ENCODE assay signal across 17 mouse cellular contexts in genomic region chr16:96149311-96149710, GRCm38 (mm10). TPM values are rescaled to one million over a fixed set of nuclear protein-coding genes. Genes with fewer than 3 reads are reported as not detected.
A peak's percentile ranks its signal among the peaks of the same experiment; 100 is the strongest.
DNase-seq lines count a peak whose midpoint lies in the region; ATAC-seq lines count a peak whose summit lies in the region.
"Had no signal": no experiment of that assay in that cellular context is flagged by ENCODE, and none has a peak within 500 bp of the region (broad histone marks: within the 10 kb centered on the region; RNA-seq: fewer than 3 reads in every experiment).

No protein-coding gene starts in this region.

- no peaks in the 10 kb centered on the region for H3K9me3 ChIP-seq in heart, embryonic 11.5 days (replicated peaks; ENCODE audit: control insufficient read depth, low read length)
- no peaks in the 10 kb centered on the region for H3K9me3 ChIP-seq in kidney, embryonic 15.5 days (replicated peaks)
- no peaks in the 10 kb centered on the region for H3K9me3 ChIP-seq in embryonic facial prominence, embryonic 15.5 days (replicated peaks)
- no peaks in the 10 kb centered on the region for H3K9me3 ChIP-seq in stomach, embryonic 14.5 days (ENCODE audit: control insufficient read depth, low read depth, low read length)
- H3K9me3 ChIP-seq: limb, embryonic 12.5 days; liver, embryonic 15.5 days had no signal

- no peaks in the 10 kb centered on the region for H3K27me3 ChIP-seq in heart, embryonic 11.5 days (ENCODE audit: control insufficient read depth, insufficient read depth, low read length)
- no peaks in the 10 kb centered on the region for H3K27me3 ChIP-seq in kidney, embryonic 15.5 days
- H3K27me3 ChIP-seq in embryonic facial prominence, embryonic 15.5 days: no peaks in the 10 kb centered on the region
- no peaks in the 10 kb centered on the region for H3K27me3 ChIP-seq in stomach, embryonic 14.5 days (ENCODE audit: control insufficient read depth, insufficient read depth, low read length)
- H3K27me3 ChIP-seq: limb, embryonic 12.5 days; liver, embryonic 15.5 days had no signal

- no peak for DNase-seq in heart, adult 11 months
- no peak for DNase-seq in kidney, postnatal 14 days
- no peak for DNase-seq in testis, postnatal 10 days (ENCODE audit: low spot score)
- no peak for DNase-seq in testis, postnatal 14 days (ENCODE audit: low spot score)
- DNase-seq: adrenal gland, adult 8-10 months; cerebellum, adult 18-20 months; kidney, adult 18-20 months; lung, postnatal 14 days; thymus, adult 2 months had no signal

- ATAC-seq in heart, embryonic 11.5 days (replicated peaks; ENCODE audit: insufficient number of reproducible peaks, low FRiP score, low TSS enrichment): 0 out of 2 replicates have a peak, but pooled peaks have one; percentile 10
- ATAC-seq in kidney, embryonic 15.5 days (replicated peaks; ENCODE audit: low FRiP score): no peak
- no peak for ATAC-seq in embryonic facial prominence, embryonic 15.5 days (ENCODE audit: insufficient number of reproducible peaks, low FRiP score, low TSS enrichment, low read depth)
- no peak for ATAC-seq in stomach, embryonic 14.5 days (ENCODE audit: insufficient number of reproducible peaks, insufficient read depth, low FRiP score, low read depth)
- ATAC-seq: forebrain, embryonic 14.5 days had no signal

- H3K4me1 ChIP-seq in heart, embryonic 11.5 days (ENCODE audit: control insufficient read depth, insufficient read depth, low read length): peaks cover 33% of the 10 kb centered on the region
- peaks cover 27% of the 10 kb centered on the region for H3K4me1 ChIP-seq in kidney, embryonic 15.5 days
- H3K4me1 ChIP-seq in embryonic facial prominence, embryonic 15.5 days: peaks cover 28% of the 10 kb centered on the region
- peaks cover 14% of the 10 kb centered on the region; the same call in 1 of the 2 replicates for H3K4me1 ChIP-seq in stomach, embryonic 14.5 days (ENCODE audit: control insufficient read depth, insufficient read depth, low read length)

- WGBS in heart, embryonic 11.5 days (ENCODE audit: insufficient replicate concordance): 28% methylated on average over 9 of the region's 9 CpGs
- 55% methylated on average over 9 of the region's 9 CpGs for WGBS in kidney, embryonic 15.5 days
- WGBS in embryonic facial prominence, embryonic 15.5 days: 58% methylated on average over 9 of the region's 9 CpGs
- WGBS in stomach, embryonic 14.5 days: 51% methylated on average over 9 of the region's 9 CpGs

- H3K4me3 ChIP-seq in heart, embryonic 11.5 days (ENCODE audit: low read depth, low read length): no peak overlapping the region
- H3K4me3 ChIP-seq in kidney, embryonic 15.5 days (replicated peaks): no peak overlapping the region
- no peak overlapping the region for H3K4me3 ChIP-seq in embryonic facial prominence, embryonic 15.5 days (replicated peaks)
- H3K4me3 ChIP-seq in stomach, embryonic 14.5 days (ENCODE audit: low read depth, low read length): no peak overlapping the region
- H3K4me3 ChIP-seq: limb, embryonic 12.5 days; liver, embryonic 15.5 days had no signal

- peak overlapping the region; percentile 59; the same call in 1 of the 2 replicates for H3K9ac ChIP-seq in heart, embryonic 11.5 days (ENCODE audit: low read depth, low read length)
- H3K9ac ChIP-seq in kidney, embryonic 15.5 days: no peak overlapping the region
- no peak overlapping the region for H3K9ac ChIP-seq in embryonic facial prominence, embryonic 15.5 days
- H3K9ac ChIP-seq in stomach, embryonic 14.5 days (replicated peaks; ENCODE audit: low read depth, low read length): no peak overlapping the region
- H3K9ac ChIP-seq: limb, embryonic 12.5 days; liver, embryonic 15.5 days had no signal

- peaks cover 3% of the 10 kb centered on the region for H3K36me3 ChIP-seq in heart, embryonic 11.5 days (ENCODE audit: control insufficient read depth, insufficient read depth, low read length)
- peaks cover 22% of the 10 kb centered on the region for H3K36me3 ChIP-seq in kidney, embryonic 15.5 days
- peaks cover 7% of the 10 kb centered on the region; the same call in 1 of the 2 replicates for H3K36me3 ChIP-seq in embryonic facial prominence, embryonic 15.5 days
- peaks cover 3% of the 10 kb centered on the region; the same call in 1 of the 2 replicates for H3K36me3 ChIP-seq in stomach, embryonic 14.5 days (ENCODE audit: control insufficient read depth, insufficient read depth, low read length)
- H3K36me3 ChIP-seq: liver, embryonic 15.5 days had no signal

- H3K27ac ChIP-seq in heart, embryonic 11.5 days (ENCODE audit: low read depth, low read length): peak overlapping the region; percentile 79
- H3K27ac ChIP-seq in kidney, embryonic 15.5 days: 0 out of 2 replicates have a peak overlapping the region, but pooled peaks have one; percentile 1
- peak overlapping the region; percentile 39; the same call in 1 of the 2 replicates for H3K27ac ChIP-seq in embryonic facial prominence, embryonic 15.5 days (replicated peaks)
- peak overlapping the region; percentile 77 for H3K27ac ChIP-seq in stomach, embryonic 14.5 days (ENCODE audit: low read length)
- H3K27ac ChIP-seq: limb, embryonic 12.5 days; liver, embryonic 15.5 days had no signal

- H3K4me2 ChIP-seq in heart, embryonic 11.5 days: peak overlapping the region; percentile 43
- H3K4me2 ChIP-seq in kidney, embryonic 15.5 days: no peak overlapping the region
- no peak overlapping the region for H3K4me2 ChIP-seq in embryonic facial prominence, embryonic 15.5 days (replicated peaks)
- no peak overlapping the region for H3K4me2 ChIP-seq in stomach, embryonic 14.5 days (replicated peaks; ENCODE audit: low read depth, low read length)
- H3K4me2 ChIP-seq: limb, embryonic 12.5 days; liver, embryonic 15.5 days; midbrain, embryonic 11.5 days had no signal

RNA-seq across cellular contexts. Expression of gene Wrb, which starts 4.1 kb away (rescaled TPM):
- polyA plus RNA-seq in heart, embryonic 11.5 days (2014; fragmentation: Nextera tagmentation; extraction: Ambion mirVana): 84.1 and 96.5 TPM in 2 replicates
- polyA plus RNA-seq in kidney, embryonic 15.5 days (2015; fragmentation: Nextera tagmentation; extraction: Ambion mirVana): 67.1 and 68.6 TPM in 2 replicates
- 51.3 and 52.3 TPM in 2 replicates for polyA plus RNA-seq in embryonic facial prominence, embryonic 15.5 days (2015; fragmentation: Nextera tagmentation; extraction: Ambion mirVana)
- 77.1 and 77.2 TPM in 2 replicates for polyA plus RNA-seq in stomach, embryonic 14.5 days (2014; fragmentation: Nextera tagmentation; extraction: Ambion mirVana)

RNA-seq across cellular contexts. Expression of gene Hmgn1, which starts 21.8 kb away (rescaled TPM):
- polyA plus RNA-seq in heart, embryonic 11.5 days (2014; fragmentation: Nextera tagmentation; extraction: Ambion mirVana): 543 and 564 TPM in 2 replicates
- 696 and 818 TPM in 2 replicates for polyA plus RNA-seq in kidney, embryonic 15.5 days (2015; fragmentation: Nextera tagmentation; extraction: Ambion mirVana)
- polyA plus RNA-seq in embryonic facial prominence, embryonic 15.5 days (2015; fragmentation: Nextera tagmentation; extraction: Ambion mirVana): 557 and 581 TPM in 2 replicates
- polyA plus RNA-seq in stomach, embryonic 14.5 days (2014; fragmentation: Nextera tagmentation; extraction: Ambion mirVana): 589 and 679 TPM in 2 replicates

RNA-seq across cellular contexts. Expression of gene Lca5l, which starts 42.8 kb away (rescaled TPM):
- polyA plus RNA-seq in heart, embryonic 11.5 days (2014; fragmentation: Nextera tagmentation; extraction: Ambion mirVana): 1.5 and 1.6 TPM in 2 replicates
- polyA plus RNA-seq in kidney, embryonic 15.5 days (2015; fragmentation: Nextera tagmentation; extraction: Ambion mirVana): 0.91 and 1.5 TPM in 2 replicates
- 2.1 and 2.3 TPM in 2 replicates for polyA plus RNA-seq in embryonic facial prominence, embryonic 15.5 days (2015; fragmentation: Nextera tagmentation; extraction: Ambion mirVana)
- polyA plus RNA-seq in stomach, embryonic 14.5 days (2014; fragmentation: Nextera tagmentation; extraction: Ambion mirVana): 1.4 and 1.6 TPM in 2 replicates

RNA-seq across cellular contexts. Expression of gene Sh3bgr, which starts 50.9 kb away (rescaled TPM):
- polyA plus RNA-seq in heart, embryonic 11.5 days (2014; fragmentation: Nextera tagmentation; extraction: Ambion mirVana): 664 and 687 TPM in 2 replicates
- polyA plus RNA-seq in kidney, embryonic 15.5 days (2015; fragmentation: Nextera tagmentation; extraction: Ambion mirVana): 10.1 and 10.2 TPM in 2 replicates
- 12.8 and 21.1 TPM in 2 replicates for polyA plus RNA-seq in embryonic facial prominence, embryonic 15.5 days (2015; fragmentation: Nextera tagmentation; extraction: Ambion mirVana)
- polyA plus RNA-seq in stomach, embryonic 14.5 days (2014; fragmentation: Nextera tagmentation; extraction: Ambion mirVana): 29.7 TPM in 2 replicates

Comparison
In these comparisons a context has a peak if more than half of its experiments do, and no peak if none do; other contexts are left out.
1. H3K27ac ChIP-seq: peak in every context shown above with its lines; median percentile 79 in heart, embryonic 11.5 days; 77 in stomach, embryonic 14.5 days; 39 in embryonic facial prominence, embryonic 15.5 days; 1 in kidney, embryonic 15.5 days.